9 mouse cellular contexts compared by ENCODE assay signal in genomic region chr1:35465081-35465480, GRCm38 (mm10).
DNase-seq lines count a peak whose midpoint lies in the region; ATAC-seq lines count a peak whose summit lies in the region.
"Had no signal": no experiment of that assay in that cellular context is flagged by ENCODE, and none has a peak within 500 bp of the region (broad histone marks: within the 10 kb centered on the region; RNA-seq: fewer than 3 reads in every experiment).

No protein-coding gene starts in this region.

- peak; percentile 20 for DNase-seq in kidney, postnatal 10 days
- no peak for DNase-seq in kidney, adult 11 months
- DNase-seq in NIH3T3 (ENCODE audit: low read depth) = peak; percentile 12
- peak; percentile 6 for DNase-seq in fibroblast of lung, adult 2 months (ENCODE audit: low read depth)
- DNase-seq in right cerebral cortex, adult 18-20 months = peak; percentile 35
- no peak for DNase-seq in ovary, postnatal 14 days (ENCODE audit: low spot score)
- DNase-seq: lung, postnatal 14 days; thymus, postnatal 25 days had no signal

- no peak for ATAC-seq in CD4-positive, CD25-positive, alpha-beta regulatory T cell, adult 4 months

Comparison
In these comparisons a context has a peak if more than half of its experiments do, and no peak if none do; other contexts are left out.
1. DNase-seq: peak in kidney, postnatal 10 days (single experiment), NIH3T3 (single experiment), fibroblast of lung, adult 2 months (single experiment) and right cerebral cortex, adult 18-20 months (single experiment); none in kidney, adult 11 months (single experiment) and ovary, postnatal 14 days (single experiment).